Mouse (Mus musculus): ENCODE measurements around the gene P2rx3. TPM values are rescaled to one million over a fixed set of nuclear protein-coding genes. Genes with fewer than 3 reads are reported as not detected.
A peak's percentile ranks its signal among the peaks of the same experiment; 100 is the strongest.

Gene P2rx3
- total and polyA plus RNA-seq, 3 experiments: 0.05 to 0.60 TPM; not detected in 1

DNA sequence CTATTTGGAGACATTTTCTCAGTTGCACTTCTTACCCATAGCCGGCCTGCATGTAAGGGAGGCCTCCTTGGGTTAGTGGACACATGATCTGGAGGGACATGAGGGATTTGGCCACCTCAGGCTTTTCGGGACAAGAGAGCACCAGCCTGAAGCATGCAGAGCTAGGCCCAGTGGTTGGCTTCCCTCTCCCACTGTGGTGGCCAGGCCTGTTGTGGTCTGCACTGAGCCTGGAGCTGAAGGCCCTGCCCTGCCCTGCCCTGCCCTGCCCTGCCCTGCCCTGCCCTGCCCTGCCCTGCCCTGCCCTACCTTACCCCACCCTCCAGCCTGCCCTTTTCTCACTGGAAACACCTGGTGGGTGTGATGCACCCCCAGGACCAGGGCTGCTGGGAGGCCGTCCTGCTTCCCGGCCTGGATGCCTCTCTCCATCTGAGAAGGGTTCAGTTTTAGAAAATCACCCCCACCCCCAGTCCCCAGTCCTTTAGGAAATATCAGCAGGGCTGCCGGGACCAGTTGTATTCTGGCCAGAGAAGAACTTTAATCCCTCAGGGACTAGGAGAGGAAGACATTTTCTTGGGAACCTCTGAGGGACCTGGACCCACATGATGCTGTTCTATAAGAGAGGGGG is 16.0 kb upstream of the P2rx3 start:
- H3K36me3 ChIP-seq (replicated peaks): peaks cover 19% of the 10 kb centered on the region
- H3K4me1 ChIP-seq (ENCODE audit: insufficient read depth, low read depth, low read length): peaks cover 18% of the 10 kb centered on the region
- no peak for DNase-seq (ENCODE audit: low spot score)
- peaks cover 16% of the 10 kb centered on the region; the same call in 1 of the 2 replicates for H3K27me3 ChIP-seq (ENCODE audit: insufficient read depth, low read length)
- H3K4me3 ChIP-seq (ENCODE audit: low read depth, low read length): no peak overlapping the region
- no peaks in the 10 kb centered on the region for H3K9me3 ChIP-seq (replicated peaks)
- ATAC-seq (ENCODE audit: extremely low read depth, insufficient number of reproducible peaks, low FRiP score, poor library complexity, severe bottlenecking): no peak
- TF ChIP-seq GATA2 (IDR thresholded peaks at IDR 0.05; ENCODE audit: borderline replicate concordance, low read depth, low read length) (no peak), POLR2AphosphoS5 (IDR thresholded peaks at IDR 0.05; ENCODE audit: insufficient replicate concordance, low read depth, low read length) (no peak), TAL1 (conservative IDR thresholded peaks at IDR 0.05; ENCODE audit: low read depth, low read length) (no peak), CTCF (IDR thresholded peaks at IDR 0.05; ENCODE audit: low read depth, low read length) (no peak), GATA1 (IDR thresholded peaks at IDR 0.05; ENCODE audit: borderline replicate concordance, low read length) (no peak)

DNA sequence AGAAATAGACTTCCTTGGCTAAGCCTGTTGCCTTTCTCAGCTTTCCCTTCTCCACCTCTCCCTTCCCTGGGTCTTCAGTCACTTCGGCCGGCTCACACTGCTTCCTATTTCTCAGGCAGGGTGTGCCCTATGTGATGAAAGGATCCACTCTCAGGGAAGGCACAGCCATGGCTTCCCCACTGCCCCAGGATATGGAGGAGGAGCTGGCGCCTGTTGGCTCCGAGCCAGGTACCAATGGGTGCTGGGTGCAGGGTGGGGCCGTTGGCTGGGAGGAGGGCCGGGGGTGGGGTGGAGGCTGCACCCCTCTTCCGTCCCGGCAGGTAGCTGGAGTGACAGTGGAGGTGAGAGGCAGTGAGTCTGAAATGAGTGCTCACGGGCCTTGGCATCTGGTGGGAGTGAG is 13.5 kb upstream of the P2rx3 start:
- no peak for ATAC-seq (ENCODE audit: extremely low read depth, insufficient number of reproducible peaks, low FRiP score, poor library complexity, severe bottlenecking)

DNA sequence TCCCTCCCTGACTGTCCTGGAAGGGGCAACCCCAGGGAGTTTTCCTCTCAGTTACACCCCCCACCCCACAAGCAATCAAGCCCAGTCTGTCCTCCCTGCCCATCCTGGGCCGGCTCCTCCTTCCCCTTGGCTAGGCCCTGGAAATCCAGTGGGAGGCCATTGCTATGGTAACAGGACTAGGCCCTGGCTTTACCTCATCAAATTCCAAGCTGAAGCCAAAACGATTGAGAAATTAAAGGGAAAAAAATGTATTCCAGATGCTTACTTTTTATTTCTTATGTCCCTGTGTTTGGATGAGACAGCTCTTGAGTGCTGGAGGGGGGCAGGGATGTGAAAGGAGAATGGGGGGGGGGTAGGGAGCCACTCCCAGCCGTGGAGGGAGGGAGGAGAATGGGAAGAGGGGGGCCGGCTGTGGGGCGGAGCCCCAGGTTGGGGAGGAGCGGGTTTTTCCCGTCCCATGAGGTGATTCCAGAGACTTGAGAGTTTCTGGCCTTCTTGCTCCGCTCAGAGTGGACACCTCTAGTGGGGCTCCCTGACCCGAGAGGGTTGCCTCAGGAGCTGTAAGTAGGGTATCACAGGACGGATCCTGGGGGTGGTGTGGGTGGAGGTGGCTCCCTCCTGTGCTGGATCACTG is 12.9 kb upstream of the P2rx3 start:
- Histone ChIP-seq H3K4me1 (ENCODE audit: insufficient read depth, low read depth, low read length) (peaks cover 42% of the 10 kb centered on the region), H3K27me3 (ENCODE audit: insufficient read depth, low read length) (peaks cover 6% of the 10 kb centered on the region; the same call in 1 of the 2 replicates), H3K4me3 (ENCODE audit: low read depth, low read length) (no peak overlapping the region), H3K9me3 (replicated peaks) (no peaks in the 10 kb centered on the region), H3K36me3 (replicated peaks) (peaks cover 38% of the 10 kb centered on the region)
- no peak for TF ChIP-seq GATA1 (IDR thresholded peaks at IDR 0.05; ENCODE audit: borderline replicate concordance, low read length)
- no peak for TF ChIP-seq TAL1 (conservative IDR thresholded peaks at IDR 0.05; ENCODE audit: low read depth, low read length)
- no peak for TF ChIP-seq CTCF (IDR thresholded peaks at IDR 0.05; ENCODE audit: low read depth, low read length)
- no peak for TF ChIP-seq POLR2AphosphoS5 (IDR thresholded peaks at IDR 0.05; ENCODE audit: insufficient replicate concordance, low read depth, low read length)
- TF ChIP-seq GATA2 (IDR thresholded peaks at IDR 0.05; ENCODE audit: borderline replicate concordance, low read depth, low read length): no peak
- DNase-seq (ENCODE audit: low spot score) (no peak), ATAC-seq (ENCODE audit: extremely low read depth, insufficient number of reproducible peaks, low FRiP score, poor library complexity, severe bottlenecking) (no peak)

More for the DNA sequence above, 13.5 kb upstream of the P2rx3 start:
- Histone ChIP-seq H3K36me3 (replicated peaks) (peaks cover 32% of the 10 kb centered on the region), H3K9me3 (replicated peaks) (no peaks in the 10 kb centered on the region), H3K27me3 (ENCODE audit: insufficient read depth, low read length) (peaks cover 10% of the 10 kb centered on the region; the same call in 1 of the 2 replicates), H3K4me1 (ENCODE audit: insufficient read depth, low read depth, low read length) (peaks cover 38% of the 10 kb centered on the region), H3K4me3 (ENCODE audit: low read depth, low read length) (no peak overlapping the region)
- DNase-seq (ENCODE audit: low spot score): no peak
- no peak for TF ChIP-seq GATA2 (IDR thresholded peaks at IDR 0.05; ENCODE audit: borderline replicate concordance, low read depth, low read length)
- no peak for TF ChIP-seq TAL1 (conservative IDR thresholded peaks at IDR 0.05; ENCODE audit: low read depth, low read length)
- TF ChIP-seq POLR2AphosphoS5 (IDR thresholded peaks at IDR 0.05; ENCODE audit: insufficient replicate concordance, low read depth, low read length): no peak
- TF ChIP-seq GATA1 (IDR thresholded peaks at IDR 0.05; ENCODE audit: borderline replicate concordance, low read length): no peak
- TF ChIP-seq CTCF (IDR thresholded peaks at IDR 0.05; ENCODE audit: low read depth, low read length): no peak

DNA sequence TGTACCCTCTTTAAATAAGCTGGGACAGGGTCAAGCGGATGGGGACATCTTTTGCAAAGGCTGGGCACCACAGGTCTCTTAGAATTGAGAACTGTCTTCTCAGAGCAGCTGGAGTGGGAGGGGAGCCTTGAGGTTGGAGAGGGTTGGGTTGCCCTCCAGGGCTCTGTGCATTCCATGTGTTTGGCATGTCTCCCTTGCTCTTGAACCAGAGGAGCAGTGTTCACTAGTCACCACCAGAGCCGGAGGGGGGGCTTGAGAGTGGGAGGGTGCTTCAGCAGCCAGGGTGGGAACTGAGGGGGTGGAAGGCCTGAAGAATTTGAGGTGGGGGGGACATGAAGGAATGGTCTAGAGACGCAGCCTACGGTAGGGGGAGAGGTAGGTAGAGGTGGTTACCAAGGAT is 12.0 kb upstream of the P2rx3 start:
- TF ChIP-seq TAL1 (conservative IDR thresholded peaks at IDR 0.05; ENCODE audit: low read depth, low read length): no peak
- TF ChIP-seq CTCF (IDR thresholded peaks at IDR 0.05; ENCODE audit: low read depth, low read length): no peak
- TF ChIP-seq GATA2 (IDR thresholded peaks at IDR 0.05; ENCODE audit: borderline replicate concordance, low read depth, low read length): no peak
- Histone ChIP-seq H3K9me3 (replicated peaks) (no peaks in the 10 kb centered on the region), H3K4me1 (ENCODE audit: insufficient read depth, low read depth, low read length) (peaks cover 47% of the 10 kb centered on the region), H3K4me3 (ENCODE audit: low read depth, low read length) (no peak overlapping the region), H3K27me3 (ENCODE audit: insufficient read depth, low read length) (peaks cover 6% of the 10 kb centered on the region; the same call in 1 of the 2 replicates), H3K36me3 (replicated peaks) (peaks cover 47% of the 10 kb centered on the region)
- ATAC-seq (ENCODE audit: extremely low read depth, insufficient number of reproducible peaks, low FRiP score, poor library complexity, severe bottlenecking): no peak
- DNase-seq (ENCODE audit: low spot score): no peak

DNA sequence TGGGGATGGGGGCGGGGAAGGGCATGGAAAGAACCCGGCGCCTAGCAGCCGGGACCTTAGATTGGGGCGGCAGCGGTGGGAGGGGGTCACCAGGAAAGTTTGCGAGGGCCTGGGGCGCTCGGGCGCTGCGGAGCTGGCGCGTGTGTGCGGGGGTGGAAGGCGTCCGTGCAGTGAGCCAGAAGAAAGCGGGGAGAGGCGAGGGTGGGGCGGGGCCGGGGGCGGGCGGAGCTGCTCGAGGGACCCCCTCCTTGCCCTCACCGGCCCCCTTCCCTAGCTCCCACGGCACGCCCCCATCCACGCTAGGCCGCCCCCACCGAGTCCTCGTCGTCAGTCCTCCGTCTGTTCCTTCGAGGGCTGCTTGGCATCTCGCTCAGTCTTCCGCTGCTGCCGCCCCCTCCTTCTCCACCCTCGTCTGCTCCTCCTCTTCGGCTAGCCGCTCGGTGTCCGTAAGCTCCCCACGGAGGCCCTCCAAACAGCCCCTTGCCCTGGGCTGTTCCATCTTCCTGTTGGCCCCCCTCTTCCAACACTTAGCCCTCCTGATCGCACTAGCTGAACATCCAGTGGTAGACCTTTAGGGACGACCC is 11.0 kb upstream of the P2rx3 start:
- H3K4me1 ChIP-seq (ENCODE audit: insufficient read depth, low read depth, low read length): peaks cover 55% of the 10 kb centered on the region

DNA sequence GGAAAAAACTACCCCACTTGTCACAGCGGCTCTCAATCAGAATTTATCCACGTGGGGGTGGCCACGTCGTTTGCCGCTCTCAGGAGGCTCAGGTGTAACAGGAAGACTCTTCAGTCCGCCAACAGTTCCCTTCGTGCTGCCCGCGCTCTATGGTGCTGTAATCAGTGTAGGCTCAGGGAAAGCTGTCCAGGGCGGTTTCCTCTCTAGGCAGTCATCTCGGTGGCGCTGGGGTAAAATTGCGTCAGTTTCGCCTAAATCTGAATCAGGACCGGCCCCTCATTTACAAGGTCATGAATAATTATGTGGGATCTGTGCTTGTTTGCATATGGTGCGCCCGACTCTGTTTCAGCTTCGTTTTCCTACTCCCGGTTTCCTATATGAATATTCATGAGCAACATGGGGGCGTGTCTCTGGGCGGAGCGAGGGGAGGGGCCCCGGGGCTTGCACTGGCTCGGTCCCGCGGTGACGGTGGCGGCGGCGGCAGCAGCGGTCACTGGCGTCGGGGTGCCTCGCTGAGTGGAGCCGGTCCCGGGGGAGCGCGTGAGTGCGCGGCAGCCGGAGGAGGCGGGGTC is 10.4 kb upstream of the P2rx3 start, which contains the start of gene Tnks1bp1:
TSS of gene Tnks1bp1 (plus strand) at position 427 of the 572 bp plus-strand sequence.
- peaks cover 6% of the 10 kb centered on the region; the same call in 1 of the 2 replicates for H3K27me3 ChIP-seq (ENCODE audit: insufficient read depth, low read length)
- H3K36me3 ChIP-seq (replicated peaks): peaks cover 60% of the 10 kb centered on the region
- ATAC-seq (ENCODE audit: extremely low read depth, insufficient number of reproducible peaks, low FRiP score, poor library complexity, severe bottlenecking) (peak; percentile 96), DNase-seq (ENCODE audit: low spot score) (peak; percentile 92)
- H3K9me3 ChIP-seq (replicated peaks): no peaks in the 10 kb centered on the region
- peaks cover 56% of the 10 kb centered on the region for H3K4me1 ChIP-seq (ENCODE audit: insufficient read depth, low read depth, low read length)
- H3K4me3 ChIP-seq (ENCODE audit: low read depth, low read length): peak within 1 kb of the TSS; percentile 71
- TF ChIP-seq CTCF (IDR thresholded peaks at IDR 0.05; ENCODE audit: low read depth, low read length): no peak
- TF ChIP-seq GATA1 (IDR thresholded peaks at IDR 0.05; ENCODE audit: borderline replicate concordance, low read length): no peak
- no peak for TF ChIP-seq POLR2AphosphoS5 (IDR thresholded peaks at IDR 0.05; ENCODE audit: insufficient replicate concordance, low read depth, low read length)
- no peak for TF ChIP-seq TAL1 (conservative IDR thresholded peaks at IDR 0.05; ENCODE audit: low read depth, low read length)
- TF ChIP-seq GATA2 (IDR thresholded peaks at IDR 0.05; ENCODE audit: borderline replicate concordance, low read depth, low read length): no peak

More for the DNA sequence above, 11.0 kb upstream of the P2rx3 start:
- peak; percentile 63 for DNase-seq (ENCODE audit: low spot score)
- Histone ChIP-seq H3K27me3 (ENCODE audit: insufficient read depth, low read length) (peaks cover 6% of the 10 kb centered on the region; the same call in 1 of the 2 replicates), H3K36me3 (replicated peaks) (peaks cover 54% of the 10 kb centered on the region), H3K4me3 (ENCODE audit: low read depth, low read length) (peak overlapping the region; percentile 71), H3K9me3 (replicated peaks) (no peaks in the 10 kb centered on the region)
- TF ChIP-seq POLR2AphosphoS5 (IDR thresholded peaks at IDR 0.05; ENCODE audit: insufficient replicate concordance, low read depth, low read length) (no peak), GATA2 (IDR thresholded peaks at IDR 0.05; ENCODE audit: borderline replicate concordance, low read depth, low read length) (no peak), CTCF (IDR thresholded peaks at IDR 0.05; ENCODE audit: low read depth, low read length) (no peak), GATA1 (IDR thresholded peaks at IDR 0.05; ENCODE audit: borderline replicate concordance, low read length) (no peak), TAL1 (conservative IDR thresholded peaks at IDR 0.05; ENCODE audit: low read depth, low read length) (no peak)
- peak; percentile 22; the same call in 1 of the 2 replicates for ATAC-seq (ENCODE audit: extremely low read depth, insufficient number of reproducible peaks, low FRiP score, poor library complexity, severe bottlenecking)
